20 mouse cellular contexts compared by ENCODE assay signal in the genomic region with DNA sequence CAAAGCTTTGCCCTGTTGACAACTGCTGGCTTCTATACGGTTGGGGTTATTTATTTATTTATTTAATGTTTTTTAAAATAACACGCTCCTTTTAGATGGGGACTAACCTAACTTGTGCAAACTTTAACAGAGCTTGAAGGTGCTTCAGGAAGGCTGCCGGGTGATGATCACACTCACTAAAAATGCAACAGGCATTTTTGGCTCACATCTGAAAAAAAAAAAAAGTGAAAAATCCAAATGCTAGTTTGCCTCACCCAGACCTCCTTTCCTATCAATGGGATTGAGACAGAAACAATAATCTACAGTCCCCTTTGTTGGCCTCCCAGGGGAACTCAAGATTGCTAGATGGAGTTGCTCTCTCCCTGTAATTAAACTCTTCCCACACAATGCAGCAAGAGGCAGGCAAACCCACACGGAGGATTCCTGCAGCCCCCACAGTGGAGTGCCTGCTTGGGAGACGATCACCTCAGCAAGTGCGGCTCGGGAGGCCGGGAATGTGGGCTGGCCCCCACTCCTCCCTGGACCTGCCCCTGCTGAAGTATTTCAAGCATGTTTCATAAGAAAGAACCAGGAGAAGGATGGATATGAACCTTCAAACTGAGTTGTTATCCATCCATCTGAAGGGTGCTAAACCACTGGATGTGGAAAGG. TPM values are rescaled to one million over a fixed set of nuclear protein-coding genes. Genes with fewer than 3 reads are reported as not detected.
DNase-seq lines count a peak whose midpoint lies in the region; ATAC-seq and TF ChIP-seq lines count a peak whose summit lies in the region.
"Had no signal": no experiment of that assay in that cellular context is flagged by ENCODE, and none has a peak within 500 bp of the region (broad histone marks: within the 10 kb centered on the region; RNA-seq: fewer than 3 reads in every experiment).

No protein-coding gene starts in this region.

- no peak overlapping the region for H3K4me3 ChIP-seq in forebrain, embryonic 10.5 days
- H3K4me3 ChIP-seq in forebrain, embryonic 12.5 days (replicated peaks), result no peak overlapping the region
- no peak overlapping the region for H3K4me3 ChIP-seq in stomach, embryonic 14.5 days (ENCODE audit: low read depth, low read length)
- no peak overlapping the region for H3K4me3 ChIP-seq in stomach, postnatal 0 days (ENCODE audit: low read depth, low read length)
- no peak overlapping the region for H3K4me3 ChIP-seq in lung, embryonic 16.5 days (ENCODE audit: low read length)
- H3K4me3 ChIP-seq in stomach, embryonic 15.5 days (replicated peaks), result no peak overlapping the region
- no peak overlapping the region for H3K4me3 ChIP-seq in liver, postnatal 0 days (ENCODE audit: low read depth, low read length)
- H3K4me3 ChIP-seq: erythroblast, embryonic 14.5 days; hindbrain, embryonic 10.5 days; layer of hippocampus, adult 2 months; liver, embryonic 12.5 days; midbrain, embryonic 15.5 days had no signal

- WGBS in forebrain, embryonic 10.5 days, result 42% methylated on average over 8 of the region's 8 CpGs
- 28% methylated on average over 8 of the region's 8 CpGs for WGBS in forebrain, embryonic 12.5 days
- WGBS in stomach, embryonic 14.5 days, result 35% methylated on average over 8 of the region's 8 CpGs
- 32% methylated on average over 8 of the region's 8 CpGs for WGBS in stomach, postnatal 0 days
- 35% methylated on average over 8 of the region's 8 CpGs for WGBS in lung, embryonic 16.5 days
- 36% methylated on average over 8 of the region's 8 CpGs for WGBS in stomach, embryonic 15.5 days
- 68% methylated on average over 8 of the region's 8 CpGs for WGBS in liver, postnatal 0 days (ENCODE audit: insufficient replicate concordance)

- no peak for ATAC-seq in forebrain, embryonic 12.5 days (ENCODE audit: low FRiP score)
- ATAC-seq in stomach, embryonic 14.5 days (ENCODE audit: insufficient number of reproducible peaks, insufficient read depth, low FRiP score, low read depth), result no peak
- ATAC-seq in stomach, postnatal 0 days (ENCODE audit: low FRiP score, low TSS enrichment), result no peak
- ATAC-seq in lung, embryonic 16.5 days (ENCODE audit: low read depth), result peak; percentile 77
- no peak for ATAC-seq in stomach, embryonic 15.5 days (ENCODE audit: insufficient read depth, low FRiP score, low read depth)
- ATAC-seq in liver, postnatal 0 days, result no peak
- ATAC-seq: forebrain, postnatal 0 days; inflammation-experienced regulatory T-cells, adult 6 months; liver, embryonic 12.5 days; midbrain, embryonic 15.5 days; Patski had no signal

- peaks cover 34% of the 10 kb centered on the region for H3K4me1 ChIP-seq in forebrain, embryonic 10.5 days
- peaks cover 30% of the 10 kb centered on the region for H3K4me1 ChIP-seq in forebrain, embryonic 12.5 days
- peaks cover 11% of the 10 kb centered on the region; the same call in 1 of the 2 replicates for H3K4me1 ChIP-seq in stomach, embryonic 14.5 days (ENCODE audit: control insufficient read depth, insufficient read depth, low read length)
- peaks cover 2% of the 10 kb centered on the region; the same call in 1 of the 2 replicates for H3K4me1 ChIP-seq in stomach, postnatal 0 days (replicated peaks; ENCODE audit: control insufficient read depth, insufficient read depth)
- peaks cover 17% of the 10 kb centered on the region for H3K4me1 ChIP-seq in lung, embryonic 16.5 days (replicated peaks; ENCODE audit: control insufficient read depth, insufficient read depth, low read length)
- H3K4me1 ChIP-seq in stomach, embryonic 15.5 days, result peaks cover 11% of the 10 kb centered on the region
- H3K4me1 ChIP-seq in liver, postnatal 0 days (ENCODE audit: insufficient read depth), result peaks cover 4% of the 10 kb centered on the region; the same call in 1 of the 2 replicates

- no peak overlapping the region for H3K9ac ChIP-seq in forebrain, embryonic 12.5 days
- H3K9ac ChIP-seq in stomach, embryonic 14.5 days (replicated peaks; ENCODE audit: low read depth, low read length), result no peak overlapping the region
- no peak overlapping the region for H3K9ac ChIP-seq in stomach, postnatal 0 days (ENCODE audit: low read length)
- H3K9ac ChIP-seq in lung, embryonic 16.5 days (ENCODE audit: low read length), result no peak overlapping the region
- no peak overlapping the region for H3K9ac ChIP-seq in stomach, embryonic 15.5 days
- no peak overlapping the region for H3K9ac ChIP-seq in liver, postnatal 0 days (replicated peaks)
- H3K9ac ChIP-seq: forebrain, postnatal 0 days; liver, embryonic 12.5 days; midbrain, embryonic 15.5 days had no signal

- H3K36me3 ChIP-seq in forebrain, embryonic 10.5 days (replicated peaks), result no peaks in the 10 kb centered on the region
- no peaks in the 10 kb centered on the region for H3K36me3 ChIP-seq in forebrain, embryonic 12.5 days (replicated peaks)
- no peaks in the 10 kb centered on the region for H3K36me3 ChIP-seq in stomach, embryonic 14.5 days (ENCODE audit: control insufficient read depth, insufficient read depth, low read length)
- H3K36me3 ChIP-seq in stomach, postnatal 0 days (ENCODE audit: control insufficient read depth, insufficient read depth, low read length), result no peaks in the 10 kb centered on the region
- no peaks in the 10 kb centered on the region for H3K36me3 ChIP-seq in lung, embryonic 16.5 days (ENCODE audit: control insufficient read depth, insufficient read depth, low read length)
- H3K36me3 ChIP-seq in stomach, embryonic 15.5 days, result no peaks in the 10 kb centered on the region
- no peaks in the 10 kb centered on the region for H3K36me3 ChIP-seq in liver, postnatal 0 days (replicated peaks; ENCODE audit: insufficient read depth, low read length)
- H3K36me3 ChIP-seq: hindbrain, embryonic 10.5 days; liver, embryonic 12.5 days; midbrain, embryonic 15.5 days had no signal

- TF ChIP-seq EP300 in stomach, postnatal 0 days (optimal IDR thresholded peaks at IDR 0.05), result no peak
- no peak for TF ChIP-seq EP300 in liver, postnatal 0 days (IDR thresholded peaks at IDR 0.05; ENCODE audit: low read depth)

- no peaks in the 10 kb centered on the region for H3K9me3 ChIP-seq in forebrain, embryonic 10.5 days
- H3K9me3 ChIP-seq in forebrain, embryonic 12.5 days, result no peaks in the 10 kb centered on the region
- H3K9me3 ChIP-seq in stomach, embryonic 14.5 days (ENCODE audit: control insufficient read depth, low read depth, low read length), result no peaks in the 10 kb centered on the region
- H3K9me3 ChIP-seq in stomach, postnatal 0 days (ENCODE audit: control insufficient read depth, low read length), result no peaks in the 10 kb centered on the region
- no peaks in the 10 kb centered on the region for H3K9me3 ChIP-seq in lung, embryonic 16.5 days (ENCODE audit: control insufficient read depth, low read length)
- no peaks in the 10 kb centered on the region for H3K9me3 ChIP-seq in stomach, embryonic 15.5 days
- no peaks in the 10 kb centered on the region for H3K9me3 ChIP-seq in liver, postnatal 0 days (ENCODE audit: low read length)
- H3K9me3 ChIP-seq: hindbrain, embryonic 10.5 days; liver, embryonic 12.5 days; midbrain, embryonic 15.5 days had no signal

- no peak for DNase-seq in forebrain, embryonic 10.5 days (ENCODE audit: extremely low spot score, low spot score)
- DNase-seq in stomach, postnatal 0 days (ENCODE audit: low spot score), result no peak
- DNase-seq in liver, postnatal 0 days, result no peak
- no peak for DNase-seq in cerebellum, postnatal 10 days
- DNase-seq: adrenal gland, postnatal 25 days; B cell, adult 2 months; cerebellum, adult 9-10 months; forebrain, postnatal 0 days; left cerebral cortex, postnatal 4 days had no signal

- H3K27ac ChIP-seq in forebrain, embryonic 10.5 days, result peak overlapping the region; percentile 54; the same call in 1 of the 2 replicates
- H3K27ac ChIP-seq in forebrain, embryonic 12.5 days, result no peak overlapping the region
- H3K27ac ChIP-seq in stomach, embryonic 14.5 days (ENCODE audit: low read length), result peak overlapping the region; percentile 28; the same call in 1 of the 2 replicates
- no peak overlapping the region for H3K27ac ChIP-seq in stomach, postnatal 0 days (replicated peaks)
- peak overlapping the region; percentile 64 for H3K27ac ChIP-seq in lung, embryonic 16.5 days (ENCODE audit: low read length)
- H3K27ac ChIP-seq in stomach, embryonic 15.5 days, result peak overlapping the region; percentile 33; the same call in 1 of the 2 replicates
- H3K27ac ChIP-seq in liver, postnatal 0 days (ENCODE audit: low read depth), result no peak overlapping the region
- H3K27ac ChIP-seq: hindbrain, embryonic 10.5 days; layer of hippocampus, adult 2 months; liver, embryonic 12.5 days; midbrain, embryonic 15.5 days had no signal

- H3K27me3 ChIP-seq in forebrain, embryonic 10.5 days (ENCODE audit: poor library complexity, severe bottlenecking), result peaks cover 34% of the 10 kb centered on the region
- H3K27me3 ChIP-seq in forebrain, embryonic 12.5 days, result peaks cover 6% of the 10 kb centered on the region; the same call in 1 of the 2 replicates
- H3K27me3 ChIP-seq in stomach, embryonic 14.5 days (ENCODE audit: control insufficient read depth, insufficient read depth, low read length), result no peaks in the 10 kb centered on the region
- no peaks in the 10 kb centered on the region for H3K27me3 ChIP-seq in stomach, postnatal 0 days (ENCODE audit: control insufficient read depth, insufficient read depth, low read length)
- no peaks in the 10 kb centered on the region for H3K27me3 ChIP-seq in lung, embryonic 16.5 days (ENCODE audit: control insufficient read depth, insufficient read depth, low read depth, low read length)
- H3K27me3 ChIP-seq in stomach, embryonic 15.5 days (replicated peaks), result no peaks in the 10 kb centered on the region
- 0 out of 2 replicates have a peak, but pooled peaks cover 2% of the 10 kb centered on the region for H3K27me3 ChIP-seq in liver, postnatal 0 days (ENCODE audit: insufficient read depth, low read length)
- H3K27me3 ChIP-seq: midbrain, embryonic 15.5 days had no signal

- TF ChIP-seq CTCF in stomach, postnatal 0 days (IDR thresholded peaks at IDR 0.05; ENCODE audit: low read depth), result no peak
- TF ChIP-seq CTCF in liver, postnatal 0 days (IDR thresholded peaks at IDR 0.05; ENCODE audit: low read depth), result no peak

- H3K4me2 ChIP-seq in forebrain, embryonic 12.5 days, result no peak overlapping the region
- H3K4me2 ChIP-seq in stomach, embryonic 14.5 days (replicated peaks; ENCODE audit: low read depth, low read length), result no peak overlapping the region
- no peak overlapping the region for H3K4me2 ChIP-seq in stomach, postnatal 0 days (replicated peaks; ENCODE audit: low read depth)
- H3K4me2 ChIP-seq in lung, embryonic 16.5 days (ENCODE audit: low read depth, low read length), result no peak overlapping the region
- no peak overlapping the region for H3K4me2 ChIP-seq in stomach, embryonic 15.5 days
- no peak overlapping the region for H3K4me2 ChIP-seq in liver, postnatal 0 days (ENCODE audit: low read depth, low read length)
- H3K4me2 ChIP-seq: liver, embryonic 12.5 days; midbrain, embryonic 15.5 days had no signal

RNA-seq across cellular contexts. Expression of gene Adrb1, which starts 16.8 kb away (rescaled TPM):
- 0.07 and 0.21 TPM in 2 replicates for polyA plus RNA-seq in forebrain, embryonic 10.5 days (2016; fragmentation: Nextera tagmentation; extraction: Ambion mirVana)
- 0.52 and 0.85 TPM in 2 replicates for polyA plus RNA-seq in forebrain, embryonic 12.5 days (2016; fragmentation: Nextera tagmentation; extraction: Ambion mirVana)
- polyA plus RNA-seq in stomach, embryonic 14.5 days (2014; fragmentation: Nextera tagmentation; extraction: Ambion mirVana), result 1.2 and 1.3 TPM in 2 replicates
- 0.45 and 0.59 TPM in 2 replicates for polyA plus RNA-seq in stomach, postnatal 0 days (2015; fragmentation: Nextera tagmentation; extraction: Ambion mirVana)
- polyA plus RNA-seq in lung, embryonic 16.5 days (2015; fragmentation: Nextera tagmentation; extraction: Ambion mirVana), result 1.1 and 1.3 TPM in 2 replicates
- 0.93 and 1.2 TPM in 2 replicates for polyA plus RNA-seq in stomach, embryonic 15.5 days (2015; fragmentation: Nextera tagmentation; extraction: Ambion mirVana)
- 0.47 and 0.63 TPM in 2 replicates for polyA plus RNA-seq in liver, postnatal 0 days (2015; fragmentation: Nextera tagmentation; extraction: Ambion mirVana)
- polyA plus RNA-seq: Patski had no signal

Comparison
In these comparisons a context has a peak if more than half of its experiments do, and no peak if none do; other contexts are left out.
1. H3K27ac ChIP-seq: peak in forebrain, embryonic 10.5 days (single experiment), stomach, embryonic 14.5 days (single experiment), lung, embryonic 16.5 days (single experiment) and stomach, embryonic 15.5 days (single experiment); none in forebrain, embryonic 12.5 days (single experiment), stomach, postnatal 0 days (single experiment) and liver, postnatal 0 days (single experiment).